Mouse (Mus musculus) MEL (cell line): ENCODE measurements around the gene Trim26. TPM values are rescaled to one million over a fixed set of nuclear protein-coding genes. Genes with fewer than 3 reads are reported as not detected.
"Not testable (repeated sequence)": the region's sequence is repeated elsewhere in the genome, so short reads cannot be mapped to it uniquely, and the experiment has no call there.

Experiments
- DNase-seq: peaks from one replicate; pipeline ENCODE4 v3.0.0; 2011; ENCODE audit warnings: low read depth, low spot score
- H3K27ac ChIP-seq: 2 replicates; pipeline ENCODE4 v1.5.1; 2012; ENCODE audit warnings: low read depth, mild to moderate bottlenecking, control low read depth, low read length, moderate library complexity; ENCODE audit not compliant: control insufficient read depth
- H3K27me3 ChIP-seq, 2 experiments: fragments of 150-350 bp in 1 of 2; sonication (generic) in 1 of 2; 2 replicates each; pipeline ENCODE4 v1.6.1; 2012; ENCODE audit warnings: low read length in 2 of 2, mild to moderate bottlenecking in 2 of 2, improper control_type of control experiment in 1 of 2, moderate library complexity in 1 of 2; ENCODE audit not compliant: insufficient read depth in 2 of 2, control insufficient read depth in 1 of 2
- H3K36me3 ChIP-seq, 2 experiments: 2 replicates each; pipeline ENCODE4 v1.6.1; 2012 to 2014; ENCODE audit warnings: low read length in 2 of 2, improper control_type of control experiment in 1 of 2, inconsistent platforms in 1 of 2, mild to moderate bottlenecking in 1 of 2; ENCODE audit not compliant: insufficient read depth in 2 of 2, control insufficient read depth in 1 of 2
- H3K4me1 ChIP-seq, 2 experiments: fragments of 150-350 bp in 1 of 2; sonication (generic) in 1 of 2; 2 replicates each; pipeline ENCODE4 v1.6.1; 2012; ENCODE audit warnings: low read length in 2 of 2, improper control_type of control experiment in 1 of 2, mild to moderate bottlenecking in 1 of 2; ENCODE audit not compliant: insufficient read depth in 2 of 2, control insufficient read depth in 1 of 2
- H3K4me3 ChIP-seq, 2 experiments: fragments of 150-350 bp in 1 of 2; sonication (generic) in 1 of 2; 2 replicates each; pipeline ENCODE4 v1.5.1; 2012; ENCODE audit warnings: low read depth in 2 of 2, low read length in 2 of 2, mild to moderate bottlenecking in 2 of 2, moderate library complexity in 2 of 2, control low read depth in 1 of 2, improper control_type of control experiment in 1 of 2; ENCODE audit not compliant: control insufficient read depth in 1 of 2, insufficient read depth in 1 of 2
- H3K79me2 ChIP-seq: 2 replicates; pipeline ENCODE4 v1.6.1; 2012; ENCODE audit warnings: mild to moderate bottlenecking, low read length, moderate library complexity; ENCODE audit not compliant: control insufficient read depth, poor library complexity, insufficient read depth
- H3K9ac ChIP-seq: 2 replicates; pipeline ENCODE4 v1.6.1; 2012; ENCODE audit warnings: low read depth, mild to moderate bottlenecking, control low read depth, low read length, moderate library complexity; ENCODE audit not compliant: control insufficient read depth, poor library complexity, severe bottlenecking
- H3K9me3 ChIP-seq: fragments of 150-350 bp; sonication (generic); replicated peaks from 2 replicates; pipeline ENCODE4 v1.6.1; 2012; ENCODE audit warnings: mild to moderate bottlenecking, low read length, improper control_type of control experiment, moderate library complexity; ENCODE audit not compliant: insufficient read depth
- CHD1 ChIP-seq: IDR thresholded peaks from 2 replicates; pipeline ENCODE4 v1.6.1; 2012; ENCODE audit warnings: low read depth, mild to moderate bottlenecking, inconsistent platforms, low read length, improper control_type of control experiment
- CHD2 ChIP-seq: IDR thresholded peaks from 2 replicates; pipeline ENCODE4 v1.6.1; 2011; ENCODE audit warnings: low read length, improper control_type of control experiment
- CTCF ChIP-seq, 3 experiments: IDR thresholded peaks in 2 of 3; conservative IDR thresholded peaks in 1 of 3; 2 replicates each; pipeline ENCODE4 v1.5.1; 2011 to 2012; ENCODE audit warnings: low read length in 3 of 3, low read depth in 2 of 3, mild to moderate bottlenecking in 2 of 3, improper control_type of control experiment in 1 of 3, inconsistent platforms in 1 of 3, mixed read lengths in 1 of 3, moderate library complexity in 1 of 3; ENCODE audit not compliant: control insufficient read depth in 1 of 3, insufficient read depth in 1 of 3, poor library complexity in 1 of 3, severe bottlenecking in 1 of 3
- E2F4 ChIP-seq: IDR thresholded peaks from 2 replicates; pipeline ENCODE4 v1.6.1; 2011; ENCODE audit warnings: low read depth, low read length, improper control_type of control experiment, borderline replicate concordance
- ELF1 ChIP-seq: IDR thresholded peaks from 2 replicates; pipeline ENCODE4 v1.6.1; 2014; ENCODE audit warnings: low read depth, mild to moderate bottlenecking, inconsistent platforms, low read length, improper control_type of control experiment, moderate library complexity
- ETS1 ChIP-seq: IDR thresholded peaks from 2 replicates; pipeline ENCODE4 v1.6.1; 2012; ENCODE audit warnings: low read depth, mild to moderate bottlenecking, inconsistent platforms, low read length, improper control_type of control experiment, moderate library complexity
- GATA1 ChIP-seq: IDR thresholded peaks from 2 replicates; pipeline ENCODE4 v1.6.1; 2011; ENCODE audit warnings: low read depth, low read length, improper control_type of control experiment
- HCFC1 ChIP-seq: IDR thresholded peaks from 2 replicates; pipeline ENCODE4 v1.6.1; 2012; ENCODE audit warnings: low read depth, mild to moderate bottlenecking, inconsistent platforms, low read length, improper control_type of control experiment, moderate library complexity
- MAX ChIP-seq: IDR thresholded peaks from 2 replicates; pipeline ENCODE4 v1.6.1; 2011; ENCODE audit warnings: low read length, improper control_type of control experiment
- MAZ ChIP-seq: IDR thresholded peaks from 2 replicates; pipeline ENCODE4 v1.6.1; 2012; ENCODE audit warnings: low read depth, mild to moderate bottlenecking, inconsistent platforms, low read length, improper control_type of control experiment
- MYB ChIP-seq: IDR thresholded peaks from 2 replicates; pipeline ENCODE4 v1.6.1; 2011; ENCODE audit warnings: mild to moderate bottlenecking, low read depth, low read length, improper control_type of control experiment
- POLR2A ChIP-seq, 2 experiments: IDR thresholded peaks; 2 replicates each; pipeline ENCODE4 v1.6.1; 2011 to 2012; ENCODE audit warnings: low read length in 2 of 2, mild to moderate bottlenecking in 2 of 2, control low read depth in 1 of 2, improper control_type of control experiment in 1 of 2, low read depth in 1 of 2, moderate library complexity in 1 of 2; ENCODE audit not compliant: control insufficient read depth in 1 of 2, insufficient read depth in 1 of 2, poor library complexity in 1 of 2
- POLR2AphosphoS5 ChIP-seq: IDR thresholded peaks from 2 replicates; pipeline ENCODE4 v1.6.1; 2012; ENCODE audit warnings: low read depth, borderline replicate concordance, mild to moderate bottlenecking, inconsistent platforms, low read length, moderate library complexity, mixed read lengths
- RCOR1 ChIP-seq: IDR thresholded peaks from 2 replicates; pipeline ENCODE4 v1.6.1; 2012; ENCODE audit warnings: low read depth, mild to moderate bottlenecking, inconsistent platforms, low read length, improper control_type of control experiment
- SIN3A ChIP-seq: IDR thresholded peaks from 2 replicates; pipeline ENCODE4 v1.6.1; 2012; ENCODE audit warnings: low read length, improper control_type of control experiment, inconsistent platforms
- SMC3 ChIP-seq: IDR thresholded peaks from 2 replicates; pipeline ENCODE4 v1.6.1; 2011; ENCODE audit warnings: low read depth, low read length, improper control_type of control experiment
- TAL1 ChIP-seq: IDR thresholded peaks from 2 replicates; pipeline ENCODE4 v1.6.1; 2012; ENCODE audit warnings: mild to moderate bottlenecking, inconsistent platforms, low read length, moderate library complexity, mixed read lengths
- TCF12 ChIP-seq: IDR thresholded peaks from 2 replicates; pipeline ENCODE4 v1.6.1; 2014; ENCODE audit warnings: low read depth, mild to moderate bottlenecking, inconsistent platforms, low read length, improper control_type of control experiment, moderate library complexity
- ZC3H11A ChIP-seq: IDR thresholded peaks from 2 replicates; pipeline ENCODE4 v1.6.1; 2012; ENCODE audit warnings: low read depth, mild to moderate bottlenecking, inconsistent platforms, low read length, improper control_type of control experiment
- ZKSCAN1 ChIP-seq: IDR thresholded peaks from 2 replicates; pipeline ENCODE4 v1.6.1; 2012; ENCODE audit warnings: low read depth, mild to moderate bottlenecking, inconsistent platforms, low read length, improper control_type of control experiment, moderate library complexity
- polyA plus RNA-seq, 2 experiments: library from polyadenylated mRNA; stranded (reverse) in 1 of 2; unstranded in 1 of 2; fragments of >175 nt in 1 of 2; fragments of >200 nt in 1 of 2; gene quantifications; 2 replicates each; pipeline versions ENCODE4 v1.2.1 to v1.2.4; 2012; ENCODE audit warnings: low replicate concordance in 2 of 2, low read depth in 1 of 2; ENCODE audit not compliant: insufficient read length in 2 of 2, insufficient read depth in 1 of 2, missing spikeins in 1 of 2
- total RNA-seq: library from RNA; depleted of rRNA; stranded (reverse); fragments of 300-350 nt; gene quantifications from 2 replicates; pipeline ENCODE4 v1.2.3, GENCODE M21; 2012

Gene Trim26
- total and polyA plus RNA-seq, 3 experiments, result 5.6 to 12.4 TPM; not detected in 1

- no peaks in the 10 kb centered on the region for H3K9me3 ChIP-seq
- H3K79me2 ChIP-seq, result no peaks in the 10 kb centered on the region
- no peaks in the 10 kb centered on the region for H3K4me1 ChIP-seq
- TF ChIP-seq SMC3 (no peak), ZC3H11A (no peak), SIN3A (no peak), TCF12 (no peak), ETS1 (no peak), MYB (no peak), MAX (no peak), GATA1 (no peak), E2F4 (no peak), HCFC1 (no peak), ELF1 (no peak), ZKSCAN1 (no peak), POLR2A (IDR thresholded peaks at IDR 0.05; ENCODE audit: control insufficient read depth in 1 of 2, insufficient read depth in 1 of 2, low read depth in 1 of 2, low read length in 2 of 2, poor library complexity in 1 of 2) (no peak), CTCF (IDR thresholded peaks at IDR 0.05 in 2 of 3, conservative IDR thresholded peaks at IDR 0.05 in 1 of 3; ENCODE audit: control insufficient read depth in 1 of 3, insufficient read depth in 1 of 3, low read depth in 2 of 3, low read length in 3 of 3, poor library complexity in 1 of 3, severe bottlenecking in 1 of 3) (no peak), RCOR1 (no peak), MAZ (no peak), CHD1 (no peak), TAL1 (no peak), POLR2AphosphoS5 (no peak), CHD2 (no peak)
- H3K36me3 ChIP-seq, result no peaks in the 10 kb centered on the region
- peaks cover 4 to 10% of the 10 kb centered on the region in 2 experiments for H3K27me3 ChIP-seq
- H3K27ac ChIP-seq, result no peak overlapping the region
- DNase-seq, result no peak
- H3K9ac ChIP-seq, result no peak overlapping the region
- H3K4me3 ChIP-seq, result no peak overlapping the region
These were observed 37.4 kb upstream of the Trim26 start for GRCm38 (mm10) chr17:36799493-36799892.

- not testable (repeated sequence) for H3K4me1 ChIP-seq, H3K9ac ChIP-seq, H3K9me3 ChIP-seq, H3K79me2 ChIP-seq, DNase-seq, H3K27ac ChIP-seq, H3K36me3 ChIP-seq, H3K4me3 ChIP-seq
- H3K27me3 ChIP-seq, result peaks cover 8 to 12% of the 10 kb centered on the region in 2 experiments
These were observed 36.9 kb upstream of the Trim26 start for GRCm38 (mm10) chr17:36799921-36800462.
